Mouse (Mus musculus) ES-E14 (cell line): Measurements from ENCODE around the gene Cacna1d.

Experiments used
- CHD2 ChIP-seq: IDR thresholded peaks from 2 replicates; pipeline ENCODE4 v1.6.1; 2014; ENCODE audit warnings: mild to moderate bottlenecking, low read depth, low read length, inconsistent platforms
- MAFK ChIP-seq: IDR thresholded peaks from 2 replicates; pipeline ENCODE4 v1.6.1; 2014; ENCODE audit warnings: mild to moderate bottlenecking, low read depth, low read length, inconsistent platforms; ENCODE audit not compliant: insufficient read depth
- ZNF384 ChIP-seq: IDR thresholded peaks from 2 replicates; pipeline ENCODE4 v1.6.1; 2012; ENCODE audit warnings: low read depth, low read length, inconsistent platforms

DNA sequence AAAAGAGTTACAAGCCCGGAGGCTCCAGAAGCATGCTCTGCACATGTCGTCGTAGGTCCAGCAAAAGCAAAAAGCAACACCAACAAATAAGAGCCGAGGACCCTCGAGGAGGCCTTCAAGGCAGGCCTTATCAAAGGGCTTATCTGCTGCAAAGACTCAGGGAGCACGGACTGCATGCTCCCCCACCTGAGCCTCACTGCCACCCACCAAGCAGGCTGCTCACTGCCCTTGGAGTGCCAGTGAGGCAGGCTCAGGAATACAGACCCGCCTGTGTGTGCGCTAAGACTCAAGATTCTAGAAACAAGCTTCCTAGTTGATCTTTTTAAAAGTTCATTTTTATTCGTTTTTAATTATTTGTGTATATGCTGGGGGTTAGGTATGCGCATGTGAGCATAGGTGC, 181.0 kb downstream of the Cacna1d start:
- TF ChIP-seq CHD2 (no peak), MAFK (no peak), ZNF384 (no peak)
